Mouse (Mus musculus): ENCODE measurements around the gene Cnp. TPM values are rescaled to one million over a fixed set of nuclear protein-coding genes. Genes with fewer than 3 reads are reported as not detected.
A peak's percentile ranks its signal among the peaks of the same experiment; 100 is the strongest.
"Not testable (repeated sequence)": the region's sequence is repeated elsewhere in the genome, so short reads cannot be mapped to it uniquely, and the experiment has no call there.

Gene Cnp
- polyA plus RNA-seq, 1 experiment from 2014 or later: 26.5 TPM

DNA sequence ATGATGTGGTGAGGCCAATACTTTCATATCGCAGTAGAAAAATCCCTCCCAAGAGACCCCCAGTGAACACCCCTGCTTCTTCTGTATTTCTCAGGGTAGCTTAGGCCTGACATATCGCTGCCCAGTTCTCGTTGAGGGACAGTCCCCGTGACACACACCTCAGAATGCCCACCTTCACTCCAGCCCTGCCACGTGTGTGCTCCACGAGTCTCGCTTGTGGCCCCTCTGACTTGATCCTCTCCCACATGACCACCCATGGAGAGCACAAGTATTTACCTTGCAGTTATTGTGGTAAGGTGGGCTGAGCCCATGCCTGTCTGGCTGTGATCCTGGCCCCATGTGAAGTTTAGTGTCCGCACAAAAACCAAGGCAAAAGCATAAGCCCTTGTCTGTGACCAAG, 6.0 kb upstream of the Cnp start:
- Histone ChIP-seq H3K36me3 (ENCODE audit: inconsistent target) (no peaks in the 10 kb centered on the region), H3K27ac (no peak overlapping the region), H3K79me2 (ENCODE audit: inconsistent target) (no peaks in the 10 kb centered on the region), H3K4me3 (ENCODE audit: inconsistent target) (no peak overlapping the region)
- 94% methylated on average over 8 of the region's 8 CpGs for WGBS (ENCODE audit: missing documents)

DNA sequence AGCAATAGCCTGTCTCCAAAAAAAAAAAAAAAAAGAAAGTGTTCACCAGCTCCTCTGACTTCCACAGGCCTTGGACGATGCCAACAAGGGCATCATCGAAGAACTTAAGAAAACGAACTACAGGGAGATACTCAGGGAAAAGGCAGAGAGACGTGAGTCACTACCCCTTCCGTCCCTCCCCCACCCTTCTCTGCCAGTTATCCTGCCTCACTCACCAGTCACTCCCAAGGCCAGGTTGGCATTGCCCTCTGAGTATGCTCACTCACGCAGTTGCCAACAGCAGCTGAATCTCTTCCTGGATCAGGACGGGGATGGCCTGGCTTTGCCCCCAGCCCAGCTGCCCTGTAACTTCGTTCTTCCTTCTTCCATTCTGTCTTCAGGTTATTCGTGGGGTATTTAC, 4.9 kb upstream of the Cnp start:
- Histone ChIP-seq H3K4me3 (ENCODE audit: inconsistent target) (no peak overlapping the region), H3K36me3 (ENCODE audit: inconsistent target) (no peaks in the 10 kb centered on the region), H3K79me2 (ENCODE audit: inconsistent target) (no peaks in the 10 kb centered on the region), H3K27ac (no peak overlapping the region)
- WGBS (ENCODE audit: missing documents): 65% methylated on average over 9 of the region's 9 CpGs

DNA sequence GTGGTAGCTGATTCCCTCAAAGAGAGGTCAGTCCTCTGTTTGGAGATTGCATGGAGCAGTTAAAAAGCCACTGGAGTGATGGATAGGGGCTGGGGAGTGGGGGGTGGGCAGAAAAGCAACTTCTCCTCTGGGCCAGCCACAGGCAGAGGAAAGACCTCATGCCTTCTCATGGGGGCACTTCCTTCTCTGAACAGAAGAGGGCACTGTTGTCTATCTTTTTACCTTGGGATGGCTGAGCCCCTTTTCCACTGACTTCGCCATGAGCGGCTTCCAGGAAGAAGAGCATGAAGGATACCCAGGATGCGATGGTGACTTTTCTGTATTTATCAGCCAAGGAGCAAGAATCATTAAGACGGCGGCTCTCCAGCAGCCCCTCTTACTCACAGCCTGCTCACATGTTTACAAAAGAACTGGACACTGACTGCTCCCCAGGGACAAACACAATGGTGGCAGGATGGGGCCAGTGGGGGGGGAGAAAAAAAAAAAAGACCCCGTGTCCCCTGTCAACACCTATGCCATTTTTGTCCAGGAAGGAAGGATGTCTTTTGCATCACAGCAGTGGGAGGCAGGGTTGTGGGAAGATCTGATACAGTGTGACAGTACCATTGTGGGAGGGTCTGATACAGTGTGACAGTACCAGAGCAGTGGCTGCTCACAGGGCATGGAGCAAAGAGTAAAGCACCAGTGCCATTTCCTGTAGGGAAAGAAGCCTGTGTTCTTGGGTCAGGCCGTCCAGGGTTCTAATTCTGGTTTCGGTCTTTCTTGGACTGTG, 4.1 kb upstream of the Cnp start:
- H3K27ac ChIP-seq: peak overlapping the region; percentile 70
- peak overlapping the region; percentile 21; the same call in 1 of the 2 replicates for H3K4me3 ChIP-seq (ENCODE audit: inconsistent target)
- no peaks in the 10 kb centered on the region for H3K36me3 ChIP-seq (ENCODE audit: inconsistent target)
- peaks cover 6% of the 10 kb centered on the region; the same call in 1 of the 2 replicates for H3K79me2 ChIP-seq (ENCODE audit: inconsistent target)
- WGBS (ENCODE audit: missing documents): 8% methylated on average over 6 of the region's 8 CpGs

DNA sequence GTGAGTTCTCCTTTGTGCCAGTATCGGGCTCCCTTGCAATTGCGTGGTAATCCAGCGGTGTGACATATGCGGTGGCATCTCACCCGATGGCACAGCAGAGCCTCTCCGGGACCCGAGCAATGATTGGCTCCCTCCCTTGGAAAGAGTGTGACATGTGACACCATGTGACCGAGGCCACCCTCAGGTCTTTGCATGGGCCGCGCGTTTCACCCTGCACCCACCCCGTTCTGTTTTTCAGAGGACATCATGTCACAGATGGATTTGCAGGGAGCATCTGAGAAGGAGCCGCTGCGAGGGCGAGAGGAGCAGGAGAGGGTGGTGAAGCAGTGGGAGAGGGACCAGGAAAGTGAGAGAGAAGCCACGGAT, 3.5 kb upstream of the Cnp start:
- H3K4me3 ChIP-seq (ENCODE audit: inconsistent target): peak overlapping the region; percentile 21
- peak overlapping the region; percentile 70 for H3K27ac ChIP-seq
- H3K36me3 ChIP-seq (ENCODE audit: inconsistent target): no peaks in the 10 kb centered on the region
- 7% methylated on average over 16 of the region's 16 CpGs for WGBS (ENCODE audit: missing documents)
- H3K79me2 ChIP-seq (ENCODE audit: inconsistent target): peaks cover 12% of the 10 kb centered on the region; the same call in 1 of the 2 replicates

DNA sequence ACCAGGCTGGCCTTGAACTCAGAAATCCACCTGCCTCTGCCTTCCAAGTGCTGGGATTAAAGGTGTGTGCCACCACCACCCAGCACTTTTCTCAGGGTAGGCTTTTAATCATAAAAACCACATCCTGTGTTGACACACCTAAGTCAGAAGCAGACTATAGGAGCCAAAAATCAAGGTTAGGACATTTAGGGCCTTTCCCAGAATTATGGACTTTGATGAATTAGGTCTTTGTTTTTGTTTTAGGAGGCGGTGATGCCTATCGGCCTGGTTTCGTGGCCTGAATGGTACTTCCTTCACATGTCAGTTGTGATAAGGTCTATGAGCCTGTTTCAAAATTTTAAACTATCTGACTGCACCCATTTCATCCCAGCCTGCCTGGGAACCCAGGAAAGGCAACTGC, 516 bp upstream of the Cnp start:
- 54% methylated on average over 3 of the region's 3 CpGs for WGBS (ENCODE audit: missing documents)
- Histone ChIP-seq H3K27ac (peak overlapping the region; percentile 35), H3K4me3 (ENCODE audit: inconsistent target) (no peak overlapping the region; the same call in 1 of the 2 replicates), H3K79me2 (ENCODE audit: inconsistent target) (peaks cover 41% of the 10 kb centered on the region; the same call in 1 of the 2 replicates), H3K36me3 (ENCODE audit: inconsistent target) (peaks cover 5% of the 10 kb centered on the region)

DNA sequence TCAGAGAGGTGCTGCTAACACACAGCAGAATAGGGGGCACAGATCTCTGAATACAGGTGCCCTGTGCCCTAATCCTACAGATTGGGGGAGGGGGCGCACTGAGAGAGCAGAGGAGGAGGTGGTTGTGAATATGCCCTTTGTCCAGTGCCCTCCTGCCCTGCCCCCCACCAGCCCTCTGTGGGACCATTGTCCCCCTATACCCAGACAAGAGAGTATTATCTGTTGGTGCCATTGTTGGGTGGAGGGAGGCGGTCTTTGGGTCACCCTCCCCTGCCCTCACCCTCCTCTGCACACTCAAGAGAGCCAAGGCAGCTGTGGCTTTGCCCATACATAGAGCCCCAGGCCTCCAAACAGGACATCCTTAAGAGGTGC, 766 bp downstream of the Cnp start:
- H3K79me2 ChIP-seq (ENCODE audit: inconsistent target): peaks cover 42% of the 10 kb centered on the region; the same call in 1 of the 2 replicates
- peaks cover 13% of the 10 kb centered on the region for H3K36me3 ChIP-seq (ENCODE audit: inconsistent target)
- WGBS (ENCODE audit: missing documents): 63% methylated on average over 2 of the region's 2 CpGs
- H3K27ac ChIP-seq: peak overlapping the region; percentile 84
- H3K4me3 ChIP-seq (ENCODE audit: inconsistent target): peak overlapping the region; percentile 73

DNA sequence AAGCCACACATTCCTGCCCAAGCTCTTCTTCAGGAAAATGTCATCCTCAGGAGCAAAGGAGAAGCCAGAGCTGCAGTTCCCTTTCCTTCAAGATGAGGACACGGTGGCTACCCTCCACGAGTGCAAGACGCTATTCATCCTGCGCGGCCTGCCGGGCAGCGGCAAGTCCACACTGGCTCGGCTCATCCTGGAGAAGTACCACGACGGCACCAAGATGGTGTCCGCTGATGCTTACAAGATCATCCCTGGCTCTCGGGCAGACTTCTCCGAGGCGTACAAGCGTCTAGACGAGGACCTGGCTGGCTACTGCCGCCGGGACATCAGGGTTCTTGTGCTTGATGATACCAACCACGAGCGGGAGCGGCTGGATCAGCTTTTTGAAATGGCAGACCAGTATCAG, 1.6 kb downstream of the Cnp start:
- 91% methylated on average over 21 of the region's 21 CpGs for WGBS (ENCODE audit: missing documents)
- peaks cover 19% of the 10 kb centered on the region for H3K36me3 ChIP-seq (ENCODE audit: inconsistent target)
- H3K27ac ChIP-seq: no peak overlapping the region
- H3K79me2 ChIP-seq (ENCODE audit: inconsistent target): peaks cover 47% of the 10 kb centered on the region; the same call in 1 of the 2 replicates
- H3K4me3 ChIP-seq (ENCODE audit: inconsistent target): no peak overlapping the region

DNA sequence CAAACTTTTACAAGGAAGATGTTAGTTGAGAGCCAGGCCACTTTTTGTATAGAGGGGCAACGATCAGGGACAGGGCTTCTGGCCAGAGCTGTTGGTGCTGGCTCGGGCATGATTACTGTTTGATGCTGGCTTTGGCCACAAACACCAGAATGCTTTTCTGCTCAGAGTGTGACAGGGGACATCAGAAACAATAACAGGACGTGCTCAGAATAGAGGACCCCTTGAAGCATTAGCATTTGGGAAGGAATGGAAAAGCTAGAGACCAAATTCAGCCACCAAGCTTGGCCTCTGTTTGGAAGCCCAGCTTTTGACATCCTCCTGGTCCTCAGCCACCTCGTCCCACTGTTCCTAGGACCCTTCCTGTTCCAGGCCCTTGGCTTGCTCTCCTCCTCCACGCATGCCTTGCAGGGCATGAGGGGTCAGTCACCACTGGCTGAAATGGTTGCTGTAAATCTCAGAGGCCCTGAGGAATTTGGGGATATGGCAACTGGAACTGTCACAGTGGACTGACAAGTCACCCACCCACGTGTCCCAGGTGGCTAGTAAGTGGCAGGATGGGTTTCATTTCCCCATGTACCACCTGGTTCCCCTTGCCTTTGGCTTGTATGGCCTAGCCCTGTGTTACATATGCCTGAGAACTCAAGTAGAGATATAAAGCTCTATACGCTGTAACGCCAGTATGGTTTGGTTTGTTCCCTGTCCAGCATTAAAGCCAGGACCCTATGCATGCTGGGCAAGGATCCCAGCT, 3.3 kb downstream of the Cnp start:
- 79% methylated on average over 8 of the region's 8 CpGs for WGBS (ENCODE audit: missing documents)
- H3K79me2 ChIP-seq (ENCODE audit: inconsistent target): peaks cover 53% of the 10 kb centered on the region; the same call in 1 of the 2 replicates
- no peak overlapping the region for H3K4me3 ChIP-seq (ENCODE audit: inconsistent target)
- no peak overlapping the region for H3K27ac ChIP-seq
- peaks cover 28% of the 10 kb centered on the region for H3K36me3 ChIP-seq (ENCODE audit: inconsistent target)

DNA sequence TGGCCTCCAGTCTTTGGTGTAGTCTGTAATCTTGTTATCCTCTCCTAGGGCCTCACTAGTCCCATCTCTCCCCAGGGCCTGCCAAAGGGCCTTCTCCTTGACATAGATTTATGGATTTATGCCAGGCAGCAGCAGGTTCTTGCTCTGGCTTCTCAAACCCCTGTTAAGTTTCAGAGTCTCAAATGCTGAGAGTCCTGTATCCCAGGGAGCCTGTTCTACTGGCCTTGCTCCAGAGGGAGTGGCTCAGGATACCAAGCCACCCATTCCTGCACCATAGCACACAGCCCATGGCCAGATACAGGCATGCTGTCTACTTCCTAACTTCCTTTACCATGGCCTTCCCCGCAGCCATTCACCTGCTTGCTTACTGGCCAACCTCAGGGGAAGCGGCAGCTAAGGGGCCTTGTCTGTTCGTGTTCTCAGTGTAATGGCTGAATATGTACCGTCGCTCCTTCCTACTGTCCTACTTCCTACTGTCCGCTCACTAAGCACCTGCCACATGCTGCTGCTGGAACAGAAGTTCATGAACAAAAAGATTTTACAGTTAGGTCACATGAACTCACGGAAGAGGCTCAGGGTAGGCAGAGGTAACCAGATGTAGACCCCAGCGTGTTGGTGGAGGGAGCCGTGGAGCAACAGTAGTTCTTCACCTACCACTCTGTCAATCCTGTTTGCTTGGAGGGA, 4.6 kb downstream of the Cnp start:
- Histone ChIP-seq H3K79me2 (ENCODE audit: inconsistent target) (peaks cover 53% of the 10 kb centered on the region; the same call in 1 of the 2 replicates), H3K36me3 (ENCODE audit: inconsistent target) (peaks cover 38% of the 10 kb centered on the region), H3K27ac (no peak overlapping the region), H3K4me3 (ENCODE audit: inconsistent target) (no peak overlapping the region)
- WGBS (ENCODE audit: missing documents): 92% methylated on average over 9 of the region's 9 CpGs

DNA sequence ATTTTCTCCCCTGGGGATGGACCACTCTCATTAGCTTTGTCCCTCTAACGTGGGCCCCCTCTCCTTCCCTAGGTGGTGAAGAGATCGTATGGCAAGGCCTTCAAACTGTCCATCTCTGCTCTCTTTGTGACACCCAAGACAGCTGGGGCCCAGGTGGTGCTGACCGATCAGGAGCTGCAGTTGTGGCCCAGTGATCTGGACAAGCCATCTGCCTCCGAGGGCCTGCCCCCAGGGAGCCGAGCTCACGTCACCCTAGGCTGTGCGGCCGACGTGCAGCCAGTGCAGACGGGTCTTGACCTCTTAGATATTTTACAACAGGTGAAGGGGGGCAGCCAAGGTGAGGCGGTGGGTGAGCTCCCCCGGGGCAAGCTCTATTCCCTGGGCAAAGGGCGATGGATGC, 5.6 kb downstream of the Cnp start:
- H3K27ac ChIP-seq: no peak overlapping the region
- peaks cover 47% of the 10 kb centered on the region for H3K36me3 ChIP-seq (ENCODE audit: inconsistent target)
- WGBS (ENCODE audit: missing documents): 96% methylated on average over 12 of the region's 13 CpGs
- H3K79me2 ChIP-seq (ENCODE audit: inconsistent target): peaks cover 50% of the 10 kb centered on the region; the same call in 1 of the 2 replicates
- no peak overlapping the region for H3K4me3 ChIP-seq (ENCODE audit: inconsistent target)

DNA sequence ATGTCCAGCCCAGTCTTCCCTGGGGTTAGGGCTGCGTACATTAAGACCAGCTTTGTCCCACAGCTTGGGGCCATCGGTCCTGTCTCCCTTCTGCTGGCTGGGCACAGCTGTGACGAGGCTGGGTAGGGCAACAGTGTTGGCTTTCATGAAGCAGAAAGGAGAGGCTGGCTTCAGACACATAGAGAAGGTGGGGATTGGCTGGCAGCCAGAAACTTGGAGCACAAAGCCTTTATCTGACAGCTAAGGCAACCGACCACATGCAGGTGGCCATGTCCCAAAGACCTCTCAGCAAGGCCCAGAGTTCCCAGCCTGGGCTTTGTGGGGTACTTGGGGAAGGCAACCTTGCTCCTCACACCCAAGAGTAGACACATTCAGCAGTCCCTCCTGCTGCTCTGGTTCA, 7.1 kb downstream of the Cnp start:
- Histone ChIP-seq H3K36me3 (ENCODE audit: inconsistent target) (peaks cover 58% of the 10 kb centered on the region), H3K79me2 (ENCODE audit: inconsistent target) (peaks cover 37% of the 10 kb centered on the region; the same call in 1 of the 2 replicates), H3K27ac (no peak overlapping the region), H3K4me3 (ENCODE audit: inconsistent target) (no peak overlapping the region)
- 86% methylated on average over 4 of the region's 4 CpGs for WGBS (ENCODE audit: missing documents)

DNA sequence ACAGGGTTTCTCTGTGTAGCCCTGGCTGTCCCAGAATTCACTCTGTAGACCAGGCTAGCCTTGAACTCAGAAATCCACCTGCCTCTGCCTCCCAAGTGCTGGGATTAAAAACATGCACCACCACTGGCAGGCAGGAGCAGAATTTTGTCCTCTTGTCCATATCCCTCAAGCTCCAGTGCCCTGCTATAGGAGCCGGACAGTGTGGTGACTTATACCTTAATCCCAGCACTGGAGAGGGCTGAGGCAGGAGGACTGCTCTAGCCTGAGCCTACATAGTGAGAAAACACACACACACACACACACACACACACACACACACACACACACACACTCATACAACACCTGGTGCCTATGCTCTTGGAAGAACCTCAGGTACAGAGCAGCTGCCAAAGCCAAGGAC, 7.7 kb downstream of the Cnp start:
- not testable (repeated sequence) for H3K4me3 ChIP-seq (ENCODE audit: inconsistent target)
- Histone ChIP-seq H3K79me2 (ENCODE audit: inconsistent target) (peaks cover 37% of the 10 kb centered on the region; the same call in 1 of the 2 replicates), H3K27ac (peak overlapping the region; percentile 46), H3K36me3 (ENCODE audit: inconsistent target) (peaks cover 58% of the 10 kb centered on the region)
- WGBS (ENCODE audit: missing documents): no CpG with 5 or more reads among the region's 1 CpGs

DNA sequence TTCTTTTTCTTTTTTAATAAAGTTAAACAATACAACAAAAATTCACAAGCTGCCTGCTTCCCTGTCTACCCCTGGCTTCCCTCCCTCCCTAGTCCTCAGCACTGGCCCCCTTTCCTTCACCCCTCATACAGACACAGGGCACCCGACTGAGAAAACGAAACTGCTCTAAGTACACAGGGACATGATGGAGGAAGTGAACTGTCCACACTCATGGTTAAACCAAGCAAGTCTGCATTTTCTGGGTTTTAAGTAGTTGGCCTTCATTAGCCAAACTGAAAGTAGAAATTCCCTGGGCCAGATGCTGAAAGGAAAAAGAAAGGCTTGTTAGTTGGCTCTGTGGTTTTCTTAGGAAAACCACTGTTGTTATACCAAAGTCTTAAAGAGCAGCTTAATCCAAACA, 8.1 kb downstream of the Cnp start:
- Histone ChIP-seq H3K79me2 (ENCODE audit: inconsistent target) (peaks cover 37% of the 10 kb centered on the region; the same call in 1 of the 2 replicates), H3K4me3 (ENCODE audit: inconsistent target) (no peak overlapping the region), H3K27ac (peak overlapping the region; percentile 46), H3K36me3 (ENCODE audit: inconsistent target) (peaks cover 58% of the 10 kb centered on the region)
- WGBS (ENCODE audit: missing documents): 10% methylated on average over 2 of the region's 2 CpGs

DNA sequence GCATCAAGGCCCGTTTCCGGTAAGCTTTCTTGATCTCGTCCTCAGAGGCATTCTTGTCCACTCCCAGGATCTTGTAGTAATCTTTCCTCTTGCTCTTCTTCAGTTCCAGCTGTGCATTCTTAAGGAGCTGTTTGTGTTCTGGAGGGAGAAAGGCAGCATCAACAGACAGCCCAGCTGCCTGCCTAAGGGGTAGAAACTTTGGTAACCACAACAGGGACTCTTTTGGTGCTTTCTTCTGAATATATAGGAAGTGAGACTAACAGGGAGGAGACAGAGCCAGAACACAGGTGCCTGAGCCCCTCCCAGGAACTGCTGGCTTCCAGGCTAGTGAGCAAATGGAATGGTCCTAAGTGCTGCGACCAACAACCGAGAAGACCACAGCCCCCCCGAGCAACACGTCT, 9.9 kb downstream of the Cnp start:
- peaks cover 22% of the 10 kb centered on the region; the same call in 1 of the 2 replicates for H3K79me2 ChIP-seq (ENCODE audit: inconsistent target)
- H3K27ac ChIP-seq: no peak overlapping the region
- WGBS (ENCODE audit: missing documents): 67% methylated on average over 7 of the region's 7 CpGs
- peaks cover 57% of the 10 kb centered on the region for H3K36me3 ChIP-seq (ENCODE audit: inconsistent target)
- no peak overlapping the region for H3K4me3 ChIP-seq (ENCODE audit: inconsistent target)
